Mouse (Mus musculus) brain, embryonic 14.5 days (tissue): ENCODE data around the gene Abhd8.

ENCODE experiments used
- CTCF ChIP-seq: fragments of 200-500 bp; IDR thresholded peaks from 2 replicates; pipeline ENCODE4 v1.5.1; 2012; ENCODE audit warnings: inconsistent platforms, mild to moderate bottlenecking, moderate library complexity, borderline replicate concordance; ENCODE audit not compliant: insufficient read depth, insufficient read length; ENCODE audit errors: extremely low read depth
- POLR2A ChIP-seq: fragments of 200-500 bp; IDR thresholded peaks from 2 replicates; pipeline ENCODE4 v1.6.1; 2012; ENCODE audit warnings: mild to moderate bottlenecking, inconsistent platforms, borderline replicate concordance; ENCODE audit not compliant: poor library complexity, insufficient read depth, insufficient read length, severe bottlenecking; ENCODE audit errors: extremely low read depth

GRCm38 (mm10) chr8:71505979-71506378 lies 42.5 kb upstream of the Abhd8 start:
- no peak for TF ChIP-seq CTCF
- no peak for TF ChIP-seq POLR2A
